Mouse (Mus musculus): ENCODE data around the gene Wdr4. TPM values are rescaled to one million over a fixed set of nuclear protein-coding genes. Genes with fewer than 3 reads are reported as not detected.

Wdr4 gene
- total RNA-seq, 2 experiments from 2014 or later: 14.2 TPM

- no peak for DNase-seq (ENCODE audit: low spot score in 2 of 2)
Observed at GRCm38 (mm10) chr17:31500416-31500815, 19.4 kb downstream of the Wdr4 start.

- no peak for DNase-seq (ENCODE audit: low spot score in 2 of 2)
Observed at GRCm38 (mm10) chr17:31499725-31500124, 20.1 kb downstream of the Wdr4 start.

- no peak for DNase-seq (ENCODE audit: low spot score in 2 of 2)
Observed at GRCm38 (mm10) chr17:31497726-31498125, 22.1 kb downstream of the Wdr4 start.

- no peak for DNase-seq (ENCODE audit: low spot score in 2 of 2)
Observed at GRCm38 (mm10) chr17:31494989-31495388, 24.8 kb downstream of the Wdr4 start.

GRCm38 (mm10) chr17:31492416-31492815 is 27.4 kb downstream of the Wdr4 start:
- DNase-seq (ENCODE audit: low spot score in 2 of 2): peak; percentile 33 to 79

- DNase-seq (ENCODE audit: low spot score in 2 of 2): no peak
Observed at GRCm38 (mm10) chr17:31491355-31491754, 28.4 kb downstream of the Wdr4 start.

GRCm38 (mm10) chr17:31487433-31488060 is 32.2 kb downstream of the Wdr4 start:
- no peak for DNase-seq (ENCODE audit: low spot score in 2 of 2)

- DNase-seq (ENCODE audit: low spot score in 2 of 2): no peak
Observed at GRCm38 (mm10) chr17:31486616-31487198, 33.1 kb downstream of the Wdr4 start.

GRCm38 (mm10) chr17:31479108-31479844 is 40.5 kb downstream of the Wdr4 start:
- DNase-seq (ENCODE audit: low spot score in 2 of 2): no peak

GRCm38 (mm10) chr17:31478606-31479005 is 41.2 kb downstream of the Wdr4 start:
- no peak for DNase-seq (ENCODE audit: low spot score in 2 of 2)

- no peak for DNase-seq (ENCODE audit: low spot score in 2 of 2)
Observed at GRCm38 (mm10) chr17:31474388-31474787, 45.4 kb downstream of the Wdr4 start.

GRCm38 (mm10) chr17:31470766-31471418 is 48.9 kb downstream of the Wdr4 start:
- no peak for DNase-seq (ENCODE audit: low spot score in 2 of 2)

GRCm38 (mm10) chr17:31468496-31468895 is 51.3 kb downstream of the Wdr4 start:
- no peak for DNase-seq (ENCODE audit: low spot score in 2 of 2)

GRCm38 (mm10) chr17:31466854-31467253 is 52.9 kb downstream of the Wdr4 start:
- DNase-seq (ENCODE audit: low spot score in 2 of 2): no peak

GRCm38 (mm10) chr17:31462506-31462905 is 57.3 kb downstream of the Wdr4 start:
- no peak for DNase-seq (ENCODE audit: low spot score in 2 of 2)

- no peak for DNase-seq (ENCODE audit: low spot score in 2 of 2)
Observed at GRCm38 (mm10) chr17:31460416-31460815, 59.4 kb downstream of the Wdr4 start.

GRCm38 (mm10) chr17:31456723-31457567 is 62.8 kb downstream of the Wdr4 start:
- no peak for DNase-seq (ENCODE audit: low spot score in 2 of 2)

GRCm38 (mm10) chr17:31454056-31454455 is 65.7 kb downstream of the Wdr4 start:
- DNase-seq (ENCODE audit: low spot score in 2 of 2): no peak

- no peak for DNase-seq (ENCODE audit: low spot score in 2 of 2)
Observed at GRCm38 (mm10) chr17:31453476-31453875, 66.3 kb downstream of the Wdr4 start.

GRCm38 (mm10) chr17:31452816-31453215 is 67.0 kb downstream of the Wdr4 start:
- DNase-seq (ENCODE audit: low spot score in 2 of 2): no peak

GRCm38 (mm10) chr17:31451179-31451708 is 68.5 kb downstream of the Wdr4 start:
- DNase-seq (ENCODE audit: low spot score in 2 of 2): no peak

All from gastrocnemius, postnatal 4 days (tissue).